Mouse (Mus musculus) forebrain, embryonic 14.5 days (tissue): ENCODE data around the gene Pprc1. TPM values are rescaled to one million over a fixed set of nuclear protein-coding genes. Genes with fewer than 3 reads are reported as not detected.

ENCODE experiments used
- ATAC-seq: fragments of 200-750 bp; cut with Nextera tagmentation; 2 replicates; pipeline ENCODE4 v1.8.0; 2017; ENCODE audit warnings: mild to moderate bottlenecking, moderate library complexity
- DNase-seq: peaks from one replicate; pipeline ENCODE4 v3.0.0-alpha.2; 2015; ENCODE audit warnings: low spot score
- H3K27ac ChIP-seq: fragments of 300-500 bp; sonication (generic); 2 replicates; pipeline ENCODE4 v1.5.1; 2014; ENCODE audit warnings: low read depth, mild to moderate bottlenecking, control low read depth, low read length, moderate library complexity
- H3K27me3 ChIP-seq: fragments of 300-500 bp; sonication (generic); replicated peaks from 2 replicates; pipeline ENCODE4 v1.6.1; 2014; ENCODE audit warnings: low read length, control low read depth, mixed read lengths; ENCODE audit not compliant: control insufficient read depth, insufficient read depth
- H3K36me3 ChIP-seq: fragments of 300-500 bp; sonication (generic); 2 replicates; pipeline ENCODE4 v1.6.1; 2014; ENCODE audit warnings: low read length, control low read depth; ENCODE audit not compliant: control insufficient read depth, insufficient read depth
- H3K4me1 ChIP-seq: fragments of 300-500 bp; sonication (generic); 2 replicates; pipeline ENCODE4 v1.6.1; 2014; ENCODE audit warnings: antibody characterized with exemption, low read length, control low read depth; ENCODE audit not compliant: control insufficient read depth, insufficient read depth
- H3K4me2 ChIP-seq: fragments of 300-500 bp; sonication (generic); 2 replicates; pipeline ENCODE4 v1.6.1; 2014; ENCODE audit warnings: mild to moderate bottlenecking, control low read depth, low read length
- H3K4me3 ChIP-seq: fragments of 300-500 bp; sonication (generic); 2 replicates; pipeline ENCODE4 v1.5.1; 2014; ENCODE audit warnings: low read depth, low read length, control low read depth
- H3K9ac ChIP-seq: fragments of 300-500 bp; sonication (generic); 2 replicates; pipeline ENCODE4 v1.6.1; 2014; ENCODE audit warnings: mild to moderate bottlenecking, low read length, control low read depth, moderate library complexity
- H3K9me3 ChIP-seq: fragments of 300-500 bp; sonication (generic); replicated peaks from 2 replicates; pipeline ENCODE4 v1.6.1; 2016; ENCODE audit warnings: low read length, control low read depth, mixed read lengths; ENCODE audit not compliant: control insufficient read depth
- WGBS: fragments of 180-500 bp; shearing (Covaris S2); extraction: QIAGEN DNeasy Blood & Tissue Kit; methylation state at CpG from one replicate; pipeline ENCODE4 v1.1.7; 2014; 5-methylcytosine and 5-hydroxymethylcytosine counted together
- polyA plus RNA-seq: library from polyadenylated mRNA; unstranded; fragments of >200 nt; fragmentation: Nextera tagmentation; extraction: Ambion mirVana; gene quantifications from 2 replicates; pipeline ENCODE4 v1.2.1, GENCODE M21; 2014

The Pprc1 gene
- polyA plus RNA-seq, 1 experiment from 2014 or later = 24.1 TPM

DNA sequence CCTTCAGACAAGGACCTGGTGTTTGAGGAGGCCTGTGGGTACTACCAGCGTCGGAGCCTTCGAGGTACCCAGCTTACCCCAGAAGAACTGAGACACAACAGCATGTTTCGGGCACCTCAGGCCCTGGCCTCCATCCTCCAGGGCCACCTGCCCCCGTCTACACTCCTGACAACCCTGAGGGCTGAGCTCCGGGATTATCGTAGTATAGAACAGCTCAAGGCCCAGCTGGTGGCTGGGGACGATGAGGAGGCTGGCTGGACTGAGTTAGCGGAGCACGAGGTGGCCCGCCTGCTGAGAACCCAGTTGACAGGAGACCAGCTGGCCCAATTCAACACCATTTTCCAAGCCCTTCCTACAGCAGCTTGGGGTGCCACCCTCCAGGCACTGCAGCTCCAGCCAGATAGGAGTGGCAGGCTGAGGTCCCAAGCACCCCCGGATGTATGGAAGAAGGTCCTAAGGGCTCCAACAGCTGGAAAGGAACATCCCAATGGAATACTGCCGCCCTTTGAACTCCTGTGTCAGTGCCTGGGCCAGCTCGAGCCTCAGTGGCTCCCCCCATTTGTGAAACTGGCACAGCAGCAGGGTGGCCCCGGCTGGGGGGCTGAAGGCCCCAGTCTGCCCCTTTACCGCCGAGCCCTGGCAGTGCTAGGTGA is 39.7 kb upstream of the Pprc1 start:
- DNase-seq = no peak
- no peak for ATAC-seq
- WGBS = 70% methylated on average over 17 of the region's 17 CpGs

DNA sequence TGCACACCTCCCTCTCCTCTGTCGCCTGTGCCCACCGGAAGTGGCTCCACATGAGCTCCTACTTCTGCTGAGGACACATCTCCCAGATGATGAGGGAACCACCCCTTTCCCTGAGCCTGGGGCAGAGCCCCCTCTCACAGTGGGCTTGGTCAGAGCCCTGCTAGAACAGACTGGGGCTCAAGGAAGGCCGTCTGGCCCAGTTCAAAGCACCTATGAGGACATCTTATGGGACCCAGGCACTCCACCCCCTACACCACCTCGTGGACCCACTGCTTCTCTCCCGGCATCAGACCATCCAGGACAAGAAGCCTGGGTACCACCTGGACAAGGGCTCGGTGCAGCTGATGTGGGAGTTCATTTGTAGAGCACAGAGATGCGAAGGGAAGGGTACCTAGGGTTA is 39.0 kb upstream of the Pprc1 start:
- no peak overlapping the region for H3K4me2 ChIP-seq
- no peak for DNase-seq
- no peak overlapping the region for H3K27ac ChIP-seq
- no peak for ATAC-seq
- no peak overlapping the region for H3K4me3 ChIP-seq
- H3K27me3 ChIP-seq = no peaks in the 10 kb centered on the region
- H3K36me3 ChIP-seq = no peaks in the 10 kb centered on the region
- H3K4me1 ChIP-seq = peaks cover 5% of the 10 kb centered on the region
- H3K9ac ChIP-seq = 0 out of 2 replicates have a peak overlapping the region, but pooled peaks have one; percentile 5
- 88% methylated on average over 7 of the region's 7 CpGs for whole genome bisulfite sequencing
- H3K9me3 ChIP-seq = no peaks in the 10 kb centered on the region

More for the DNA sequence above, 39.7 kb upstream of the Pprc1 start:
- no peaks in the 10 kb centered on the region for H3K9me3 ChIP-seq
- H3K27ac ChIP-seq = no peak overlapping the region
- H3K36me3 ChIP-seq = no peaks in the 10 kb centered on the region
- no peaks in the 10 kb centered on the region for H3K27me3 ChIP-seq
- no peak overlapping the region for H3K4me2 ChIP-seq
- H3K9ac ChIP-seq = no peak overlapping the region
- H3K4me3 ChIP-seq = no peak overlapping the region
- peaks cover 5% of the 10 kb centered on the region for H3K4me1 ChIP-seq

DNA sequence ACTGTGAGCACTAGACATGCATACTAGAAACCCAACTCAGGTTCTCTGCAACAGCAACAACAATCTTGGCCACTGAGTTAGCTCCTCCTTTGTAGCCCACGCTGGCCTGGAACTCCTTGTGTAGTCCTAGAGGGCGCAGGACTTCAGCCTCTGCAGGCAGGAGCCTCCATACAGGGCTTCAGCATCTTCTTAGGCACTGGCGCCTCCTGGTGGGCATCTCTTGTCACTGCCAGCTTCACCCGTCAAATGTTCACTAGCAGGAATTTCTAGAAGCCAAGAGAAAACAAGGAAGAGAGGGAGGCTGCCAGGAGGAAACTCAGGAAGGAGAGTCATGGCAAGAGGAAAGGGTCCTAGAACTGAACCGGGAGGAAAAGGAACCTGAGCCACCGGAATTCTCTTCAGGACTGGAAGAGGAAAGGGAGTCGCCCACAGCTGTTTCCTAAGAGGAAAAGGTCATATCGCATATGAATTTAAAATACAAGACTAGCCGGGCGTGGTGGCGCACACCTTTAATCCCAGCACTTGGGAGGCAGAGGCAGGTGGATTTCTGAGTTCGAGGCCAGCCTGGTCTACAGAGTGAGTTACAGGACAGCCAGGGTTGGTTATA is 30.0 kb upstream of the Pprc1 start:
- ATAC-seq = peak; percentile 68
- H3K27ac ChIP-seq = no peak overlapping the region
- H3K9me3 ChIP-seq = no peaks in the 10 kb centered on the region
- H3K4me3 ChIP-seq = no peak overlapping the region
- H3K9ac ChIP-seq = no peak overlapping the region
- H3K27me3 ChIP-seq = no peaks in the 10 kb centered on the region
- peak; percentile 89 for DNase-seq
- no peak overlapping the region for H3K4me2 ChIP-seq
- 44% methylated on average over 12 of the region's 12 CpGs for WGBS
- no peaks in the 10 kb centered on the region for H3K4me1 ChIP-seq
- H3K36me3 ChIP-seq = no peaks in the 10 kb centered on the region

DNA sequence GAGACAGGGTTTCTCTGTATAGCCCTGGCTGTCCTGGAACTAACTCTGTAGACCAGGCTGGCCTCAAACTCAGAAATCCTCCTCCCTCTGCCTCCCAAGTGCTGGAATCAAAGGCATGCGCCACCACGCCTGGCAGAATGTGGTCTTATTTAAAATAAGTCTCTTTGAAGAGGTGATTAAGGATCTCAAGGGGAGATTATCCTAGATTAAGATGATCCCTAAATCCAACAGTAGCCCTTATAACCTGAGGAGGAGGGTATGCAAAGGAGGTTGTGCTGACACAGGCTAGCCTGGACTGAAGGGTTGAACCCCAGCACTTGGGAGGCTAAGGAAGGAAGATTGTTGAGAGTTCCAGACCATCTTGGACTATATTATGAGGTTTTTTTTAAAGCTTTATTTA is 28.7 kb upstream of the Pprc1 start:
- Histone ChIP-seq H3K9me3 (no peaks in the 10 kb centered on the region), H3K9ac (no peak overlapping the region), H3K4me2 (no peak overlapping the region), H3K27me3 (no peaks in the 10 kb centered on the region), H3K4me1 (no peaks in the 10 kb centered on the region), H3K36me3 (no peaks in the 10 kb centered on the region), H3K4me3 (no peak overlapping the region), H3K27ac (no peak overlapping the region)
- 68% methylated on average over 2 of the region's 2 CpGs for WGBS
- DNase-seq (no peak), ATAC-seq (no peak)

DNA sequence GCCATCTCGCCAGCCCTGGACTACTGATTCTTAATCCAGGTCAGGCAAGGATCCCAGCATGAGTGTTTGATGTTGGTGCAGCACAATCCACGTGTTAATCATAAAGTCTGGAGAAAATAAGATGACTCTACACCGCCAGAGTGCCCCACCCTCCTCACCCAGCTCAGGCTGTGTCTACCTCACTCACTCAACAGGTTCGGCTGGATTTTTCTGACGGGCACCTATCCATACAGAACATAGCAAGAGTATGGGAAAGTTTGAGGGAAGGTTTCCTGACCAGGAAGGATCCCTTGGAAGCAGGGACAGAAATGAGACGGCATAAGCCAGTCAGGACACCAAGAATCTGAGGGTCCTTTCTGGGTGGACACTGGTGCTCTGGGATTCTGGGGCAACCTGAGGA is 19.7 kb upstream of the Pprc1 start:
- H3K27ac ChIP-seq = no peak overlapping the region
- ATAC-seq (no peak), DNase-seq (no peak)
- no peak overlapping the region for H3K9ac ChIP-seq
- no peak overlapping the region for H3K4me3 ChIP-seq
- H3K9me3 ChIP-seq = 0 out of 2 replicates have a peak, but pooled peaks cover 4% of the 10 kb centered on the region
- no peaks in the 10 kb centered on the region for H3K27me3 ChIP-seq
- H3K36me3 ChIP-seq = no peaks in the 10 kb centered on the region
- H3K4me2 ChIP-seq = no peak overlapping the region
- WGBS = 86% methylated on average over 6 of the region's 6 CpGs
- no peaks in the 10 kb centered on the region for H3K4me1 ChIP-seq

DNA sequence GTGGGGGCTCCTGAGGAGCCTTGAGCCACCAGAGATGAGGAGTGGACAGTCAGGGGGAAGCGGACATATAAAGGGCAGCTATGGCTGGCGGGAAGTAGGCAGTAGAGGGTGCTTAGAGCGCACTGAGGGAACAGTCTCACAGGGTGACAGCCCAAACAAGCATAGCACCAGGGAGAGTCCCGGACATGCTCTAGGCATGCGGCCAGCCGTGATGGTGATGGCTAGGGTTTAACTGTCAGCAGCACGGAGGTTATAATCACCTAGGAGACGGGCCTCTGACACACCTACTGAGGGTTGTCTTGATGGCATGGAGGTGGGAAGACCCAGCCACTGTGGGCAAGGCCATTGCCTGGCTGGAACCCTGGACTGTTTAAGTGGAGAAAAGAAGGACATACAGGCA is 18.1 kb upstream of the Pprc1 start:
- H3K9me3 ChIP-seq = 0 out of 2 replicates have a peak, but pooled peaks cover 4% of the 10 kb centered on the region
- DNase-seq (no peak), ATAC-seq (no peak)
- no peak overlapping the region for H3K4me3 ChIP-seq
- H3K36me3 ChIP-seq = peaks cover 15% of the 10 kb centered on the region
- H3K27ac ChIP-seq = no peak overlapping the region
- H3K4me2 ChIP-seq = no peak overlapping the region
- H3K27me3 ChIP-seq = no peaks in the 10 kb centered on the region
- H3K4me1 ChIP-seq = no peaks in the 10 kb centered on the region
- WGBS = 71% methylated on average over 8 of the region's 8 CpGs
- no peak overlapping the region for H3K9ac ChIP-seq

DNA sequence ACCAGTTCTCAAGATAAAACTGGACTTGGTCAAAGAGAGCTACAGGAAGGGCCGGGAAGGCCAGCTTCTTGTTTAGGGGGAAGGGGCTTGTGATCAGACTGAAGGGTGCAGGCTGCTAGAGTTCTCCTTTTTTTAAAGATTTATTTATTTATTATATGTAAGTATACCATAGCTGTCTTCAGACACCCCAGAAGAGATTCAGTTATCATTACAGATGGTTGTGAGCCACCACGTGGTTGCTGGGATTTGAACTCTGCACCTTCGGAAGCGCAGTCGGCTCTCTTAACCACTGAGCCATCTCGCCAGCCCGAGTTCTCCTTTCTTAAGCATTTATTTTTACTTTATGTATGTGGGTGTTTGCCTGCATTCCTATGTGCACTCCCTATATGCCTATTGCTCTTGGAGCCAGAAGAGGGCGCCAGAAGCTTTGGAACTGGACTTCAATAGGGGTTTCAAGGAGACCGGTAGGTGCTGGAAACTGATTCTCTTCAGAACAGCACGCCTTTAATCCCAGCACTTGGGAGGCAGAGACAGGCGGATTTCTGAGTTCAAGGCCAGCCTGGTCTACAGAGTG is 15.9 kb upstream of the Pprc1 start:
- 74% methylated on average over 11 of the region's 11 CpGs for WGBS
- no peak for DNase-seq

DNA sequence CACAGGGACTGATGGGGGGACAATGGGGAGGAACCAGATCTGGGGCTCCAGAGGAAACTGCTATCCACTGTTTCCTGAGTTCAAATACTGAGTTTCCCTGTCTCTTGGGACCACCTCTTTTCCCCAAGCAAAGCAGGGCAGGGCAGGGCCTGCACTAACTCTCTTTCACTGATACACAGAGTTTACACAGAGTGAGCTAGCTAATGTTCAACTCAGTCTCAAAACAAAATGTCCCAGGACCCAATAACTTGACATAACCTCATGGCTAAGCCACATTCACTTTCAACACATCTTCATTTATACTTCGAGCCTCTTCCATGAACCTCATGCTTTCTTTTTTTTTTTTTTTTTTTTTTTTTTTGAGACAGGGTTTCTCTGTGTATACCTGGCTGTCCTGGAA is 15.0 kb upstream of the Pprc1 start:
- peaks cover 46% of the 10 kb centered on the region for H3K36me3 ChIP-seq
- no peak overlapping the region for H3K27ac ChIP-seq
- H3K4me1 ChIP-seq = no peaks in the 10 kb centered on the region
- 0 out of 2 replicates have a peak, but pooled peaks cover 4% of the 10 kb centered on the region for H3K9me3 ChIP-seq
- no peaks in the 10 kb centered on the region for H3K27me3 ChIP-seq
- no peak overlapping the region for H3K9ac ChIP-seq
- ATAC-seq = no peak
- H3K4me2 ChIP-seq = no peak overlapping the region
- 95% methylated on average over 1 of the region's 1 CpGs for WGBS
- H3K4me3 ChIP-seq = no peak overlapping the region
- DNase-seq = no peak

More for the DNA sequence above, 15.9 kb upstream of the Pprc1 start:
- H3K4me2 ChIP-seq = no peak overlapping the region
- no peak overlapping the region for H3K9ac ChIP-seq
- peaks cover 37% of the 10 kb centered on the region for H3K36me3 ChIP-seq
- ATAC-seq = no peak
- no peaks in the 10 kb centered on the region for H3K27me3 ChIP-seq
- 0 out of 2 replicates have a peak, but pooled peaks cover 4% of the 10 kb centered on the region for H3K9me3 ChIP-seq
- H3K4me1 ChIP-seq = no peaks in the 10 kb centered on the region
- H3K4me3 ChIP-seq = no peak overlapping the region
- no peak overlapping the region for H3K27ac ChIP-seq
